Mouse (Mus musculus) megakaryocyte, adult 5-6 weeks (primary cell): ENCODE results near the gene Mroh3. TPM values are rescaled to one million over a fixed set of nuclear protein-coding genes. Genes with fewer than 3 reads are reported as not detected.

Source experiments
- ATAC-seq: 2 replicates; pipeline ENCODE4 v1.8.0; 2016; ENCODE audit warnings: mild to moderate bottlenecking, inconsistent platforms; ENCODE audit not compliant: poor library complexity, severe bottlenecking
- total RNA-seq, 2 experiments: library from RNA; stranded (forward) in 1 of 2; stranded (reverse) in 1 of 2; fragments of 153-499, 151-499 nt in 1 of 2; fragments of 221-1000, 200-1000 nt in 1 of 2; gene quantifications; 2 replicates each; pipeline versions ENCODE4 v1.2.3 to v1.2.4; 2015 to 2017

Gene Mroh3
- total RNA-seq, 2 experiments from 2014 or later: not detected

- ATAC-seq: no peak
These were observed 52.8 kb downstream of the Mroh3 start for GRCm38 (mm10) chr1:136159830-136160229.

GRCm38 (mm10) chr1:136156951-136157350 is 55.7 kb downstream of the Mroh3 start:
- ATAC-seq: no peak

DNA sequence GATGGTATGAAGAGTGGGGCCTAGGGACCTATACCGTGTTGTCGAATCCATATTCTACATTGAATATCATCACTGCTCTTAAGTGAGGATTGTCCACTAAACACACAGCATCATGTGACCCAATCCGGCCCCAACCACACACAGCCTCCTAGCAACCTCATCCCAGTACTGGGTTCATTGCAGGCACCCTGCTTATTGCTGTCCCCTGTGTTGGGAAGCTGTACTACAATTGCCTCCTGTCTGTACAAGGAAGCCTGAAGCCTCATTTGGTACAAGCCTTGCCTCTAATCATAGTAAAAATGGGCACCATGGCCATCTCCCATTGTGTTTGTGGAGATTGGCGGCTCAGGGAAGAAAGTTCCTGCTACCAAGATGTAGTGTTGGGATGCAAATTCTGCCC is 56.3 kb downstream of the Mroh3 start:
- no peak for ATAC-seq

DNA sequence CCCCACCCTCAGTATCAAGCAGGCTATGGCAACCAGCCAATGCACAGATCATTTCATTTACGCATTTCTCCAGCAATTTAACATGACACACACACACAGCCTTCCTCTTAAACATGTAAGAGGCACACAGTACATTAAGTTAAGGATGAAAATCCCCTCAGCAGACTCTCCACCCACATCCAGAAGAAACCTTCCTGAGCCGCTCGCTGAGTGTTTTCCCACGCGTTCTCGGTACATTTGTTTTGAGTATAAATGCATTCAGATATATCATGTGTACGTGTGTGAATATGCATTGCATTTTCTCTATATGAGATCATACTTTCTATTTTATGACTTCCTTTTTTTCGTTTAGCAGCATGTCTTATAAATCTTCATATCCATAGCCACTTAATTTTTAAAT is 61.3 kb downstream of the Mroh3 start:
- no peak for ATAC-seq

DNA sequence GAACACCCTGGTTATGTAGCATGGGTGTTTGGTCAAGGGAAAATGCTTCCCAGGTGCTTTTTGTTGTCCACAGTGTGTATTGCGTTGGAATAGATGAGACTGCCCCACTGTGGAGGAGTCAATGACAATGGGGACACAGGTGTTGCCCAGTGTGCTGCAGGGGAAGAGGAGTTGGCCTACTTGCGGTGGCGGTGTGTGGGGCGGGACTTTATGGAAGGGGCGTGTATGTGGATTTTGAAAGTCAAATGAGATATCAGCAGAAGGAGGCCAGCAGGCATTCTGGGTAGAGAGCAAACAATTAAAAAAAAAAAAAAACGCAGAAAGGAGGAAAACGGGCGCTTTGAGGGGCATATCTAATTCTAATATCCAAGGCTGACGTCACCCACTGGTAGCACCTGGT is 62.9 kb downstream of the Mroh3 start:
- ATAC-seq: no peak

DNA sequence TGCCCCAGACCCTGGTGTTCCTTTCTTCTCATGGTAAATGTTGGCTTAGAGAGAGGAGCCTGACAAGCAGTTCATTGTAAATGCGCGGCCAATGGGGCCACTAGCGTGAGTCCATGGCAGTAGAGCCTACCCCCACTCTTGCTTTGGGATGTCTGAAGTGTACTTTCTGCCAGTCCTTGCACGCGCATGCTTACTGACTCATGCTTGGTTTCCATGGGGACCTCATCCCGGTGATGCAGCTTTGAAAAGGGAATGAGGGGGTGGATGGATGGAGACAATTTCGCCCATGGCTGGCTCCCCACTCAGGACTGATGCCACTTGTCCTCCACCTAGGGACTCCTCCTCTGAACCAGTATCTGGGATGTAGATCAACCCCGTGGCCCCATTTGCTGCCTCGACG is 69.1 kb downstream of the Mroh3 start:
- no peak for ATAC-seq

DNA sequence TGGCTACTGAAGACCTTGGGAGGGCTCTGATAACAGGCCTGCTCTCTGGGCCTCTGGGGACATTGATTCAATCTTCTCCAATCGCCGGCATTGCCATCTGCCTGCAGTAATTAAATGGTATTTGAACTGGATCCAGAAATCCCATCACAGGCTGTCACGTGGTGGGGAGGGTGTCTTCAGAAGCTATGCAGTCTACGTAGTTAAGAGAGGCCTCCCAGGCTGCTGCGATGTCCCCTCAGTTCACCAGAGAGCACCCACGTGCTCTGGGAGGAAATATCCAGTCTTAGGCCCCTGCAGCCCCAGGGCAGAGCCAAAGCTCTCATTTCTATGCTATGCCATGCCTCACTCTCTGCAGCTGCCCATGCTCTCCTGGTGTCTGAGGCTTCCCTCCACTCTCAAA is 70.3 kb downstream of the Mroh3 start:
- ATAC-seq: no peak

GRCm38 (mm10) chr1:136141176-136141950 is 71.3 kb downstream of the Mroh3 start:
- ATAC-seq: peak; percentile 58

GRCm38 (mm10) chr1:136139990-136140640 is 72.5 kb downstream of the Mroh3 start:
- peak; percentile 66 for ATAC-seq

DNA sequence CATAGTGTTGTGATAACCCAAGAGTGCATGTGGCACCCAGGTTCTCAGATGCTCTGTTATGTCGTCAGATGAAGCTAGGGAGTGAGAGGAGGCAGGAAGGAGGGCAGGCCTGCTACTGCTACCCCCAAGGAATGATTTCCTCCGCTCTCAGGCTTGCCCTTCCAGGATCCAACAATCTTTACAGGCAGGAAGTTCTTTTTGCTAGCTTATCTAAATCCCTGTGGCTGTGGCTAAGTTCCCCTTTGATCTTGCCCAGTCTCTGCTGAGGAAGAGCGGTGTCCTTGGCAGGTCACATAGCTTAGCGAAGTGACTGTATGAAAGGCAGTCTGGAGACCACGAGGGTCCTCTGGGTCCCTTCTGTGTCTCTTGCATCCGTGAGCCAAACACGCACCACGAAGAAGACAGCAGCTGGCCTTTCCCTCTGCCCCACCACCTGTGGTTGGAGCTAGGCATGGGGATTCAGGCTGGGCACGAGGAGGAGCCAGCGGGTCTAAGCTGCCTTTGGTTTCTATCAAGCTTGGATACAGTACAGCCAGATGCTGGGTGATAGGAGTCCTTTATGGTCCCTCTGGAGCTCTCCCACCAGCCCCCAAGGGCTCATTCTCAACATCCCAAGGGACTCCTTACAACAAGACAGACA is 74.3 kb downstream of the Mroh3 start:
- ATAC-seq: no peak

DNA sequence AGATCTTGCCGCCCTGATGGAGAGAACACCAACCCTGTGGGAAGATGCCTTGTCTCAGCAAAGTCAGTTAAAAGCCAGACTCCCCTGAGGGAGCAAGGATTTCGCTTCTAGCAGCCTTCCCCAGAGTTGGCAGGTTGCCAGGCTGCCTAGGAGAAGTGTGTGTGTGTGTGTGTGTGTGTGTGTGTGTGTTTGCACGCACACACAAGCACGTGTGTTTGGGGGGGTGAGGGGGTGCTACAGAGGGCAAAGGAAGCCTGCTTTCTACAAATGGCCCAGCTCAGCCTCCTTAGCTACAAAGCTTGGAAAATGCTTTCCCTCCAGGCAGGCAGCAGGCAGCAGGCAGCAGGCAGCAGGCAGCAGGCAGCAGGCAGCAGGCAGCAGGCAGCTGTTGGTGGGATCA is 75.1 kb downstream of the Mroh3 start:
- no peak for ATAC-seq

DNA sequence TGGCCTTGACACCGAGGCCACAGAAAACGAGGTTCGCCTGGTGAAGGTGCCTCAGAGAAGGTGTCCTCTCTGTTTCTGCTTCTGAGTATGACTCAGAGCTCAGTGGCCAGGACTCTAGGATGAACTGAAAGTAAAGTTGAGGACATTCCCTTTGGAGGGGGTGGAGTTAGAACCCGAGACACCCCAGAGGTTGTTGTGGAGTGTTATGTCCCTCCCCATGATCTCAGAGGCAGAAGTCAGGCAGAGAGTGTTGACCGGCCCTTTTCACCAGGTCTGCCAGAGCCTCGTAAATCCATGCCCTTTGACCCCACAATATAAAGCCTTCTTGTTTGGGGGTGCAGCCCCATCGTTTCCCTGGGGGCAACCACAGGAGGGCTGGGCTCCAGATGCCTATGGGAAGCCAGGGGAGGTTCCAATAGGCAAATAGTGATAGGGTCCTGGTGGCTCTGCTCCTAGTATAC is 75.5 kb downstream of the Mroh3 start:
- ATAC-seq: peak; percentile 8; the same call in 1 of the 2 replicates

DNA sequence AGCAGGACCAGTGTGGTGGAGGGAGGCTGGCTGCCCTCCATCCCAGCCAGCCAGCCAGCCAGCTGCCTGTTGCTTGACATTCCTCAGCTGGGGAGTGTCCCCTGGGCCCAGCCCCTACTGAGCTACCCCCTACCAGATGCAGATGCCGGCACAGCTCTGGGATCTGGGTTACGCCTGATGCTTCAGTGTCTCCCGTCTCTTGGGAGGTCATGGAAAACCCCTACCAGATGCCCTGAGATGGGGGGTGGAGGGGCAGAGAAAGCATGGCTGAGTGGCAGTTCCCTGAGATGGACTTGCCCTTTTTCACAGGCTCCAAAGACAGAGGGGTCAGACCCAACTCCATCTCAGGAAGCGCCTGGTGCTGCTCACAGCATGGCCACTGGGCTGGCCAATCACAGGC is 76.1 kb downstream of the Mroh3 start:
- ATAC-seq: no peak

GRCm38 (mm10) chr1:136135777-136136444 is 76.7 kb downstream of the Mroh3 start:
- no peak for ATAC-seq

GRCm38 (mm10) chr1:136135046-136135445 is 77.6 kb downstream of the Mroh3 start:
- peak; percentile 60 for ATAC-seq

- ATAC-seq: no peak
These were observed 78.1 kb downstream of the Mroh3 start for GRCm38 (mm10) chr1:136134547-136134946.

DNA sequence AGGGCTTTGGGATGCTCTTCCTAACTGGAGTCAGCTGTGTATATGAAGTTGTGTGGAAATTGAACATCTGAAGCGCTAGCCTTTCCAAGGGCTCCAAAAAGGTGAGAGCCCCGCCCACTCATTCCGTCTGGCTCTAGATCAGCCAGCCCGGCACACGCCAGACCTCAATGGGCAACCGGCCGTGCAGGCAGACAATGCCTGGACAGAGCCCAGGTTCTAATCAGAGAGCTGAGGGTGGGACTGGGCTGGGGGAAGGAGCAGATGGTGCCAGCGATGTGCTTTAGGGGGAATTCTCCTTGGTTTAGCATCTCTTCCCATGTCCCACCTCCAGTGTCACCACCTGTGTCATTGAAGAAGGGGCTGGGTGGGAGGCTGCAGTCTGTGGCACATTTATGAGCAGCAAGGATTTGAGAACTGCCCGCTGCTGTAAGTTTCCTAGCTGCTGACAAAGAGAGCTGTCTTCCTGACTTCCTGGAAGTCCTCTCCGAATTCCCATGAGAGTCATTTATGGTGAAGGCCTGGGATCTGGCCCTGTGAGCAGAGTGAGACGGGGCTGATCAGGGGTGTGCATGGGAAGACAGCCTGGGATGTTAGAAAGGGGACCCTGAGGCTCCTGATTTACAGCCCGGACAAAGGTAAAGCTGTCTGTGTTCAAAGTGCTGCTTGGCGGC is 78.9 kb downstream of the Mroh3 start:
- no peak for ATAC-seq

- no peak for ATAC-seq
These were observed 80.0 kb downstream of the Mroh3 start for GRCm38 (mm10) chr1:136132386-136133201.
